Mouse (Mus musculus): ENCODE measurements around the gene Zhx3. TPM values are rescaled to one million over a fixed set of nuclear protein-coding genes. Genes with fewer than 3 reads are reported as not detected.

Gene Zhx3
- polyA plus RNA-seq, 1 experiment from 2014 or later: 6.8 TPM

DNA sequence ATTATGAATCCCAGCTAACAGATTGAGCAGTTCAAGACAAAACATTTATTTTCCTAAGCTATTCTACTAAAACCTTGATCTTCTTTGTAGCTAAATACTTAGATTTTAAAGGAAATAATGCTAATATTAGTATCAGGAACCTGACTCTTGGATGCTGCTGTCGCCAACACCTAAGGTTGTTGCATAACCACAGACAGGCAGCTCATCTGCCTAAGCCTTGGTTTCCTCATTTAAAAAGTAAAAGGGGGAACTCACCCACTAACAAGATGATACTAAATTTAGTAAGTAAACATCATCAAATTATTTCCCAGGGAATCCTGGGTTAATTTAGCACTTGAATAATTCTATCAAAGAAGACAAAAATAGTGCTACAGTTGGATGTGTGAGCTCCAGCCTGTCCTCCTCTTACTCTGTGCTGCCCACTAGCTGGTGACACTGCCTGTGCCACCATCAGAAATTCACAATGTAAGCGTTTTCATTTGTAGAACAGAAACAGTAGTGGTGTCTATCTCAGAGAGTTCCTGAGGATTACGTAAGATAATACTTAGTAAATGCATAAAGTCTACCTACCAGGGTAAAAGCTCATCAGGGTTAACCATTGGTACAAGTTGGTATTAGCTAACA is 23.1 kb downstream of the Zhx3 start:
- 79% methylated on average over 3 of the region's 3 CpGs for WGBS
- Histone ChIP-seq H3K9ac (ENCODE audit: low read length) (no peak overlapping the region), H3K27me3 (ENCODE audit: control insufficient read depth, insufficient read depth, low read length) (no peaks in the 10 kb centered on the region), H3K36me3 (ENCODE audit: control insufficient read depth, insufficient read depth, low read length) (no peaks in the 10 kb centered on the region), H3K4me1 (ENCODE audit: control insufficient read depth in 2 of 2, insufficient read depth in 2 of 2, low read length in 2 of 2) (no peaks in the 10 kb centered on the region; a peak in 1 of 4 replicates), H3K27ac (replicated peaks in 1 of 2; ENCODE audit: control insufficient read depth in 1 of 2, insufficient read depth in 1 of 2, low read depth in 2 of 2, low read length in 2 of 2) (no peak overlapping the region), H3K9me3 (ENCODE audit: control insufficient read depth, low read length) (no peaks in the 10 kb centered on the region), H3K4me3 (ENCODE audit: control insufficient read depth in 1 of 2, insufficient read depth in 1 of 2, low read depth in 1 of 2, low read length in 2 of 2) (no peak overlapping the region), H3K4me2 (ENCODE audit: low read length) (no peak overlapping the region)
- no peak for ATAC-seq (ENCODE audit: insufficient number of reproducible peaks, insufficient read depth, low FRiP score, low read depth)

DNA sequence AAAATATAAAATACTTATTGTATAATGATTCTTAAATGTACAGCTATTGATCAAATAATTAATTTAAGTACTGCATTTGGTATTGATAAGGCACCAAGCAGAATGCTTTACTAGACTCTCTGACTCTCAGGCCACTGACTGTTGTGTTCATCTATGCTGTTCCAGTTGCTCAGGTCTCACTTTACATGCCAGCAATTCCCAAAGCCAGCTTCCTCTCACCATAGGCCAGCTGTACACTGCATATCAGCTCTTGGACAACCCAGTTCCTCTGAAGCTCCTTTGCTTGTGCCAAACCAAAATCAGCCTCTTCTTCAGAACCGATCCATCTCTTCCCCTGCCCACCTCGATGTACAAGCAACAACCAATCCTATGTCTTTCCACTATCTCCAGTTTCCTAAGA is 24.6 kb downstream of the Zhx3 start:
- H3K4me3 ChIP-seq (ENCODE audit: control insufficient read depth in 1 of 2, insufficient read depth in 1 of 2, low read depth in 1 of 2, low read length in 2 of 2): no peak overlapping the region
- 75% methylated on average over 2 of the region's 2 CpGs for WGBS
- no peaks in the 10 kb centered on the region; a peak in 1 of 4 replicates for H3K4me1 ChIP-seq (ENCODE audit: control insufficient read depth in 2 of 2, insufficient read depth in 2 of 2, low read length in 2 of 2)
- no peaks in the 10 kb centered on the region for H3K27me3 ChIP-seq (ENCODE audit: control insufficient read depth, insufficient read depth, low read length)
- no peaks in the 10 kb centered on the region for H3K36me3 ChIP-seq (ENCODE audit: control insufficient read depth, insufficient read depth, low read length)
- H3K9ac ChIP-seq (ENCODE audit: low read length): no peak overlapping the region
- ATAC-seq (ENCODE audit: insufficient number of reproducible peaks, insufficient read depth, low FRiP score, low read depth): no peak
- H3K4me2 ChIP-seq (ENCODE audit: low read length): no peak overlapping the region
- no peaks in the 10 kb centered on the region for H3K9me3 ChIP-seq (ENCODE audit: control insufficient read depth, low read length)
- no peak overlapping the region for H3K27ac ChIP-seq (replicated peaks in 1 of 2; ENCODE audit: control insufficient read depth in 1 of 2, insufficient read depth in 1 of 2, low read depth in 2 of 2, low read length in 2 of 2)

DNA sequence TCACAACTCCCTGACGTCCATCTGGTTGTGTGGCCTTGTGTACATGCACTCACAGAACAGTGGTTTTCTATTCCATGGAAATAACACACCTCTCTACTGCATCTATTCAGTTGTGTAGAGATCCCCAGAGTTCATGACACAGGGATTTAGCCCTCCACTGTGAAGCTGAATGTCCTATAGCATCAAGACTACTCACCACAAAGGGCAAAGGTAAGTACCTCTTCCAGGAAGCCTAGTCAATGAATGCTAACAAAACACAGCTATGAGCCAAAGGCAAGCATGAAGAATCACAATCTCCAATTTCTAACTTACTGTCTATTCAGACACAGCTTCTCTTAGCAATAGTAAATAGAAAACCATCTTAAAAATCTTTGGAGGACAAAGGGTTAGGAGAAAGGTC is 25.1 kb downstream of the Zhx3 start:
- H3K4me1 ChIP-seq (ENCODE audit: control insufficient read depth in 2 of 2, insufficient read depth in 2 of 2, low read length in 2 of 2): no peaks in the 10 kb centered on the region; a peak in 1 of 4 replicates
- H3K27me3 ChIP-seq (ENCODE audit: control insufficient read depth, insufficient read depth, low read length): no peaks in the 10 kb centered on the region
- no peak overlapping the region for H3K9ac ChIP-seq (ENCODE audit: low read length)
- H3K27ac ChIP-seq (replicated peaks in 1 of 2; ENCODE audit: control insufficient read depth in 1 of 2, insufficient read depth in 1 of 2, low read depth in 2 of 2, low read length in 2 of 2): no peak overlapping the region
- 75% methylated on average over 1 of the region's 1 CpGs for WGBS
- no peaks in the 10 kb centered on the region for H3K9me3 ChIP-seq (ENCODE audit: control insufficient read depth, low read length)
- H3K36me3 ChIP-seq (ENCODE audit: control insufficient read depth, insufficient read depth, low read length): no peaks in the 10 kb centered on the region
- no peak for ATAC-seq (ENCODE audit: insufficient number of reproducible peaks, insufficient read depth, low FRiP score, low read depth)
- no peak overlapping the region for H3K4me3 ChIP-seq (ENCODE audit: control insufficient read depth in 1 of 2, insufficient read depth in 1 of 2, low read depth in 1 of 2, low read length in 2 of 2)
- H3K4me2 ChIP-seq (ENCODE audit: low read length): no peak overlapping the region

DNA sequence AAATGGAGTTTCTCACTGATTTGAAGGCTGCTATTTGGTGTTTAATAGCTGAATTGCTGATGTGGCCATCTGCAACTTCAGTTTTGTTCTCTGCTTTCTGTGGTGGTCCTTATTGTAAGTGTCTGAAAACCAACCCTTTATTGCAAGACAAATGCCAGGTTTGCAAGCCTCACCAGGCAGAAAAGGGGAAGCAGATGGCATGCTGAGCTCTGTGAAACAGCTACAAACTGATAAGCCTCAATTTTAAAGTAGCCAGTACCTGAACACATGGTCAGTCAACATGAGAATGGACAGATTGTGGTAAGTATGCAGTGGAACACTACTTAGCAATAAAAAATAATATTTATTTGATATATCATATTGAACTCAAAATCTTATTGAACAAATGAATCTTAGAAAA is 32.0 kb downstream of the Zhx3 start:
- Histone ChIP-seq H3K27ac (replicated peaks in 1 of 2; ENCODE audit: control insufficient read depth in 1 of 2, insufficient read depth in 1 of 2, low read depth in 2 of 2, low read length in 2 of 2) (no peak overlapping the region), H3K9me3 (ENCODE audit: control insufficient read depth, low read length) (no peaks in the 10 kb centered on the region), H3K36me3 (ENCODE audit: control insufficient read depth, insufficient read depth, low read length) (no peaks in the 10 kb centered on the region), H3K27me3 (ENCODE audit: control insufficient read depth, insufficient read depth, low read length) (no peaks in the 10 kb centered on the region), H3K4me3 (ENCODE audit: control insufficient read depth in 1 of 2, insufficient read depth in 1 of 2, low read depth in 1 of 2, low read length in 2 of 2) (no peak overlapping the region), H3K9ac (ENCODE audit: low read length) (no peak overlapping the region), H3K4me1 (ENCODE audit: control insufficient read depth in 2 of 2, insufficient read depth in 2 of 2, low read length in 2 of 2) (no peaks in the 10 kb centered on the region), H3K4me2 (ENCODE audit: low read length) (no peak overlapping the region)
- no peak for ATAC-seq (ENCODE audit: insufficient number of reproducible peaks, insufficient read depth, low FRiP score, low read depth)

DNA sequence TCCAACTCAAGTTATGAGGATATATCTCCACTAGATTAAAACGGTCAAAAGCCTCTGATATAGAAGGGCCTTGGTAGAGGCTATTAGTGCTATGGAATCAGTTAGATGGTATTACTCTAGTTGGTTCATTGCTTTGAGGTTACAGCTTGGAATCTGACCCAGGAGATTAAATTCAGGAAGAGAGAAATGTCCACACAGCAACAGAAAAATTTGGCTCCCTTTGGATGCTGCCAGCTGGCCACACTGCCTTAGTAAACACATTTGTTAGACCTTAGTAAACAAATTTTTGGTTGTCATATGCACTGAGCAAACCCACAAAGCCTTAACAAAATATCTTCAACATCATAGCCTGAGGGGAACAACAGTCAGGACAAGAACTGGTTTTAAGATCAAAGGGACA is 62.0 kb downstream of the Zhx3 start:
- no peaks in the 10 kb centered on the region; the same call in 1 of the 2 replicates for H3K36me3 ChIP-seq (ENCODE audit: control insufficient read depth, insufficient read depth, low read length)
- no peak overlapping the region for H3K27ac ChIP-seq (replicated peaks in 1 of 2; ENCODE audit: control insufficient read depth in 1 of 2, insufficient read depth in 1 of 2, low read depth in 2 of 2, low read length in 2 of 2)
- no peaks in the 10 kb centered on the region for H3K9me3 ChIP-seq (ENCODE audit: control insufficient read depth, low read length)
- WGBS: 68% methylated on average over 1 of the region's 1 CpGs
- no peaks in the 10 kb centered on the region for H3K27me3 ChIP-seq (ENCODE audit: control insufficient read depth, insufficient read depth, low read length)
- no peak overlapping the region for H3K4me2 ChIP-seq (ENCODE audit: low read length)
- no peak for ATAC-seq (ENCODE audit: insufficient number of reproducible peaks, insufficient read depth, low FRiP score, low read depth)
- no peak overlapping the region for H3K9ac ChIP-seq (ENCODE audit: low read length)
- H3K4me1 ChIP-seq (ENCODE audit: control insufficient read depth in 2 of 2, insufficient read depth in 2 of 2, low read length in 2 of 2): peaks cover 5 to 11% of the 10 kb centered on the region in 2 experiments; a peak in 3 of 4 replicates
- no peak overlapping the region for H3K4me3 ChIP-seq (ENCODE audit: control insufficient read depth in 1 of 2, insufficient read depth in 1 of 2, low read depth in 1 of 2, low read length in 2 of 2)

DNA sequence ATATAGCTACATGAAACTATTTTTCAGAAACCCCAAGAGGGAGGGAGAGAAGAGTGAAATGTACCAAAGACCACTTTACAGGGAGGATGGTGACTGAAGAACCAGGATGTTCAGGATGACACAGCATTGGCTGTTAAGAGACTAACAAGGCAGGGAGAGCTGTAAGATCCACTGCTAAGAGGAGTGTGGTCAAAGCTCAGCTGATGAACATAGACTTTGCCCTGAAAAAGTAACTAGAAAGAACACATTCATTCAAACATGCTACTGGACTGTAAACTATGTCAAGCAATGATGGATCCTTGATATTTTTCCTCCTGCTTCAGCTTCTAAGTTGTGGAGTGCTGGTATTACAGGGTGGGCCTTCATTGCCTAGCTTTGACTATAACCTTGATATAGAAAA is 62.4 kb downstream of the Zhx3 start:
- no peaks in the 10 kb centered on the region for H3K9me3 ChIP-seq (ENCODE audit: control insufficient read depth, low read length)
- no peak for ATAC-seq (ENCODE audit: insufficient number of reproducible peaks, insufficient read depth, low FRiP score, low read depth)
- no peaks in the 10 kb centered on the region; the same call in 1 of the 2 replicates for H3K36me3 ChIP-seq (ENCODE audit: control insufficient read depth, insufficient read depth, low read length)
- no peak overlapping the region for H3K27ac ChIP-seq (replicated peaks in 1 of 2; ENCODE audit: control insufficient read depth in 1 of 2, insufficient read depth in 1 of 2, low read depth in 2 of 2, low read length in 2 of 2)
- no peak overlapping the region for H3K4me2 ChIP-seq (ENCODE audit: low read length)
- H3K9ac ChIP-seq (ENCODE audit: low read length): no peak overlapping the region
- peaks cover 5 to 13% of the 10 kb centered on the region in 2 experiments; a peak in 3 of 4 replicates for H3K4me1 ChIP-seq (ENCODE audit: control insufficient read depth in 2 of 2, insufficient read depth in 2 of 2, low read length in 2 of 2)
- H3K27me3 ChIP-seq (ENCODE audit: control insufficient read depth, insufficient read depth, low read length): no peaks in the 10 kb centered on the region
- H3K4me3 ChIP-seq (ENCODE audit: control insufficient read depth in 1 of 2, insufficient read depth in 1 of 2, low read depth in 1 of 2, low read length in 2 of 2): no peak overlapping the region

DNA sequence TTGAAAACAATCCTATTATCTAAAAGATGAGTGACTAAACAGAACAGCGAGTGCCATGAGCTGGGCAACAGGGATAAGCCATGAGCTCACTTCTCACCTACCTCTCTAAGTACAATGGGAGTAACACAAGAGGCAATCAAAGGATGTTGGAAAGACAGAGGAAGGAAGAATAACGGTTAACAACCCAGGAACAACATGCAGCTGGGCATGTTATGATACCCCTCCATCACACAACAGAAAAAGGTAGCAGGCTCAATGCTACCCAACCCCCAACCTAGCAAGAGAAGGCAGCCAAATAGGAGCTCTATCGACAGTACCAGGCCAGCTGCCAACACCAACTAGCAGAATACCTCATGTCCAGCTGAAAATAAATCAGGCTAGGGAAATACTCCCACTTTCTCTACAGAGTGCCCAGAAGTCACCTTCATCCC is 66.7 kb downstream of the Zhx3 start:
- Histone ChIP-seq H3K4me2 (ENCODE audit: low read length) (no peak overlapping the region), H3K27ac (replicated peaks in 1 of 2; ENCODE audit: control insufficient read depth in 1 of 2, insufficient read depth in 1 of 2, low read depth in 2 of 2, low read length in 2 of 2) (peak overlapping the region; percentile 70 to 75; a peak in 3 of 4 replicates), H3K27me3 (ENCODE audit: control insufficient read depth, insufficient read depth, low read length) (no peaks in the 10 kb centered on the region), H3K4me1 (ENCODE audit: control insufficient read depth in 2 of 2, insufficient read depth in 2 of 2, low read length in 2 of 2) (peaks cover 5 to 13% of the 10 kb centered on the region in 2 experiments; a peak in 3 of 4 replicates), H3K9ac (ENCODE audit: low read length) (no peak overlapping the region), H3K9me3 (ENCODE audit: control insufficient read depth, low read length) (no peaks in the 10 kb centered on the region), H3K4me3 (ENCODE audit: control insufficient read depth in 1 of 2, insufficient read depth in 1 of 2, low read depth in 1 of 2, low read length in 2 of 2) (no peak overlapping the region), H3K36me3 (ENCODE audit: control insufficient read depth, insufficient read depth, low read length) (no peaks in the 10 kb centered on the region)
- 0 out of 2 replicates have a peak, but pooled peaks have one; percentile 26 for ATAC-seq (ENCODE audit: insufficient number of reproducible peaks, insufficient read depth, low FRiP score, low read depth)
- 8% methylated on average over 3 of the region's 3 CpGs for WGBS
